Mouse (Mus musculus) kidney, postnatal 14 days (tissue): ENCODE measurements around the gene Bbc3.

Source experiments
- DNase-seq: peaks from one replicate; pipeline ENCODE4 v3.0.0; 2022; ENCODE audit warnings: mixed read lengths

Bbc3 gene

GRCm38 (mm10) chr7:16319216-16319615, 11.0 kb downstream of the Bbc3 start:
- DNase-seq, result no peak

DNA sequence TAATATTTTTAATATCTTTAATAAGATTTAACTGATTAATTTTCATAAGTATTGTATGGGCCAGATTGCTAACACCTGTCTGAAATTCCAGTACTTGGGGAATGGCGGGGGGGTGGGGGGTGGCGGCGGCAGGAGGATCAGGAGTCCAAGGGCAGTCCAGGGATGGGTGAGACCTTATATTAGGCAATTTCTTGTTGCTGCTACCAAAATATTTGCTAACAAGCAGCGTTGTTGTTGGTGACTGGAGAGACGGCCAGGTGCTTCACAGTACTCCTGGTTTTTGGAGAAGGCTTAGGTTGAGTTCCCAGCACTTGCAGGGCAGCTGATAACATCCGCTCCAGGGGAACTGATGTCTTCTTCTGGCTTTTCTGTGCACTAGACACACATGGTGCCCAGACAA, 12.3 kb downstream of the Bbc3 start:
- no peak for DNase-seq

DNA sequence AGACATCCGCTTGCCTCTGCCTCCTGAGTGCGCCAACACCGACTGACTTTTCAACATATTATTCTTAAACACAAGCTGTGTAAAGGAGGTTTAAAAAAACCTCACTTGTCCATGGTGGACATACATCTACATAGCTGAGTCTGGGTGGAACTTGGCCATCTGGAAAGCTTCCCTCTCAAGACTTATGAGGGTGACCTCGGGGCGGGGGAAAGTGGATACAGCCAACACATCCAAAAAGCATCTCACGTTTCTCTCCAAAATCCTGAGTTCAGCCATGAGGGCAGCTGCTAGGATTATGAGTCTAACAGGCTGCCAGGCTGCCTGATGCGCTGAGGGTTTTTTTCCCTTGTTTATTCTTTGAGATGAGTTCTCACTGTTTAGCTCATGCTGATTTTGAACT, 16.5 kb downstream of the Bbc3 start:
- DNase-seq, result no peak

DNA sequence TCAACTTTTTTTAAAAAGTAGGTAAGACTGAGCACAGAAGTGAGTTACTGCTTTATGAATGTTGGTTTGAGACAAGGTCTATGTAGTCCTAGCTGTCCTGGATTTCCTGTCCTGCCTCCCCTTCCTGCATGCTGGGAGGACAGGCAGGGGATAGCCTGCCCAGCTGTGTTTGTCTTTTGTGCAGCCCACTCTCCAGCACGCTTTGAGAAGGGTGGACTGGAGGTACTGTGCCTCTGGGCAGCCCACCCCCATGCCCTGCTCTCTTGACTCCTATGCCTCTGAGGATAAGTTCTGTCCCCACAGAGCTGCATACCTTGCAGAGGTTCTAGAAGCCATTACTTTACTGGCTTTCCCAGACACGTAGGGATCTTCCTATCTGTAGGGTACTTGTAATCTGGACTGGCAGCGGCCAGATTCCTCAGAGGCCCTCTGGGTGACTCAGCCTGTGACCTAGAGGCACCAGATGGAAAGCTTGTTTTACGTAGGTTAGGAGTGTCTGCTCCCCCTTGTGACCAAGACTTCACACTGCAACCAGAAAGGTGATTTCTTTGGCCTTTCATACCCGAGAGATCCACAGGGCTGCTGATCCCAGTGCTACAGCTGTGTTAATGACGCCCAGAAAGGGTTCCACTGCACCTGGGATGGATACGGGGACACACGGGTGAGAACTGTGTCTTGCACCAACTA, 17.9 kb downstream of the Bbc3 start:
- DNase-seq, result peak; percentile 78

GRCm38 (mm10) chr7:16326607-16326971, 18.4 kb downstream of the Bbc3 start:
- no peak for DNase-seq

DNA sequence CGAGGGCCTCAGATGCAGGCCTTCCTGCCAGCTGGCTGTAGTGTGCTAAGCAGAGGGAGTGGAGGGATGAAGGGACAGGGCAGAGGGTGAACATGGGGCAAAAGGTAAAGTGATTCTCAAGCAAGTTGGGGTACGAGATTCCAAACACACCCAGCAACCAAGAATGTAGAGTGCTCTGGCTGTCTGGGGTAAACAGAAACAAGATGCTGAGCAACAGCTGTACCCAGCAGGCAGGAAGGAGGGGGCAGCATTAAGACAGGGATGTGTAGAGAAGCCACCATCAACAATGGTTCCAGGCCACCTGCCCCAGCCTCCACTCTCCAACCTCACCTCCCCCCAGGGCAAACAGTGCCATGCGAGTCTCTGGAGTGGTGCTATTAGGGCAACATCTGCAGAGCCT, 21.0 kb downstream of the Bbc3 start:
- no peak for DNase-seq

GRCm38 (mm10) chr7:16337733-16338132, 29.5 kb downstream of the Bbc3 start:
- DNase-seq, result no peak

DNA sequence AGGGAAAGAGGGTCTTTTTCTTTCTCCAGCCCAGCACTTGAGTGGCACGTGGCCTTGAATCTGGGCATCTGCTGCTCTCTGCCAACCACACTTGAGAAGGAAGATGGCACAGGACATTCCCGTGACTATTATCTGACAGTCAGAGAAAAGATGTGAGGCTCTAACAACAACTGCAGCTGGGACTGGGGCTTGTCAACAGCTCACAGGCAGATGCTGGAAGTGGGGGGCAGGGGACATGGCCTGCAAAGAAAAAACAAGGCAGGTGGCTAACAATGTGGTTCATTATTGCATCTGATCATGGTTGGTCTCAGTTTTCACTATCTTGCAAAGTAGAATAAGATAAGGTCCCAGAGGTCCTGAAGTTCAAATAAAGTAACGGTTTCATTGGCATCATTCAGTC, 36.4 kb downstream of the Bbc3 start:
- no peak for DNase-seq

GRCm38 (mm10) chr7:16345297-16345696, 37.1 kb downstream of the Bbc3 start:
- DNase-seq, result no peak

GRCm38 (mm10) chr7:16349999-16350398, 41.8 kb downstream of the Bbc3 start:
- DNase-seq, result peak; percentile 43

DNA sequence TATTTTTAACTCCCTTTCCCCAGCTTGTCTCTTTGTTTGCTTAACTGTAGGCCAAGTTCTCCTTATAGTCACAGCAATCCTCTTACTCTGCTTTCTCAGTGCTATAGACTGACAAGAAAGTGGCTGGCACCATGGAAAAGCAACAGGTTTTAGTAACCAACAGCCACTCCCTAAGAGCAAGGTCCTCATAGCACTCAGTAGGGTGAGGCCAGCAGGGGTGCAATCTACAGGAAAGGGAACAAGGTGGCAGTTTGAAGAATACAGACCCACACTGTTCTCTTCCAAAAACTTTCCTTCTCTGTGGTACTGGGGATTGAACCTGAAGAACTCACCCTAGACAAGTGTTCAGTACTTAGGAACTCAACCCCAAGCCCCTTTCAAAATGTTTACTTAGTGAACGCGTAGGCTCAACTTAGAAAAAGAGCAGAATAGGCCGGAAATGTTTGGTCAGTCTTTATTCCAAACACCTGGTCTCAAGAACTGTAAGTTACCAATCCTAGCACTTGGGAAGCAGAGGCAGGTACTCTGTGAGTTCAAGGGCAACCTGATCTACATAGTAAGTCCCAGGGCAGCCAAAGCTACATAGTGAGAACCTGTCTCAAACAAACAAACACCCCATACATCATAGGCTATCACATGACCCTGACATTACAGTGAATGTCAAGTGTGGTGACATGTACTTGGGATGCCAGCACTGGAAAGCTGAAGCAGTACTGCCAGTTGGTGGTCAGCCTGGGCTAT, 47.8 kb downstream of the Bbc3 start:
- DNase-seq, result no peak

GRCm38 (mm10) chr7:16357602-16358001, 49.4 kb downstream of the Bbc3 start:
- no peak for DNase-seq

DNA sequence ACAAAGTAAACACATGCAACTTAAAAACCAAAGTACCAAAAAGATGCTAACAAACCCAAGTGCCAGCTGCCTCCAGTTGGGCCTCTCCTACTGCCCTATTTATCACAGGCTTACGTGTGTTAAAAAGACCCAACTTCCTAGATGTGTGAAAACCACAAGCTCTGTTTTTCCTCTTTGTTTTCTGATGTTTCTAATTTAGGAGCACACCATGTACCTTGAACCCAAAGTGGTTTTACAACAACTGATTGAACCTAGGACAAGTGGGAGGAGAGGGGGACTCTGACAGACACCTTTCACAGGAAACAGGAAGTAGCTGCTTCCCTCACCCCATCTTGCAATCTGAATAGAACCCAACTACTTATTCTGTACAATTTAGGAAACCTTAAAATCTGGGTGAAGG, 56.1 kb downstream of the Bbc3 start:
- peak; percentile 21 for DNase-seq

- peak; percentile 23 for DNase-seq
Observed at GRCm38 (mm10) chr7:16364901-16365500, 56.8 kb downstream of the Bbc3 start.

DNA sequence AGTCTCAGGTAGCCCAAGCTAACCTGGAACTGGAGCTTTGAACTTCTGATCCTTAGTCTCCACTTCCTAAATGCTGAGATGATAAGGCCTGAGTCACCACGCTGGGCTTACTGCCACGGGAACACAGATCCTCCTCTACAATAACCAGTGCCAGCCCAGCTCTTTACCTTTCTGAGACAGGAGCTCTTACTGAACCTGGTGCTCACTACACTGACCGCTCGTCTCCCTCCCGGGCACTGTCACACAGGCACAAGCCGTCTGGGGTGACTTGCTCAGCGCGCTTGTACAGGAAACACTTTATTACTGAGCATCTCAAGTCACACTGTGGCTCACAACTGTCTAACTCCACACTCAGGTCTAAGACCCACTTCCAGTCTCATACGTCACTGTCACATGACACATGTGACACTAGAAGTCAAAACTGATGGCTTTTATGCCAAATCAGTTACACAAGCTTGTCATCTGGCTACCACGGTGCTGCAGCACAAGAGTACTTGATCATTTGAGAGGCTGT, 58.0 kb downstream of the Bbc3 start:
- DNase-seq, result no peak

GRCm38 (mm10) chr7:16366669-16367068, 58.5 kb downstream of the Bbc3 start:
- DNase-seq, result no peak
